Mouse (Mus musculus) c-Kit-positive CD71-negative TER-119-negative erythroid progenitor cells, embryonic 14.5 days (primary cell): ENCODE results near the gene Disp2.

Experiments
- DNase-seq: peaks from one replicate; pipeline ENCODE4 v3.0.0-alpha.2; 2013; ENCODE audit warnings: low read depth

Disp2 gene

DNA sequence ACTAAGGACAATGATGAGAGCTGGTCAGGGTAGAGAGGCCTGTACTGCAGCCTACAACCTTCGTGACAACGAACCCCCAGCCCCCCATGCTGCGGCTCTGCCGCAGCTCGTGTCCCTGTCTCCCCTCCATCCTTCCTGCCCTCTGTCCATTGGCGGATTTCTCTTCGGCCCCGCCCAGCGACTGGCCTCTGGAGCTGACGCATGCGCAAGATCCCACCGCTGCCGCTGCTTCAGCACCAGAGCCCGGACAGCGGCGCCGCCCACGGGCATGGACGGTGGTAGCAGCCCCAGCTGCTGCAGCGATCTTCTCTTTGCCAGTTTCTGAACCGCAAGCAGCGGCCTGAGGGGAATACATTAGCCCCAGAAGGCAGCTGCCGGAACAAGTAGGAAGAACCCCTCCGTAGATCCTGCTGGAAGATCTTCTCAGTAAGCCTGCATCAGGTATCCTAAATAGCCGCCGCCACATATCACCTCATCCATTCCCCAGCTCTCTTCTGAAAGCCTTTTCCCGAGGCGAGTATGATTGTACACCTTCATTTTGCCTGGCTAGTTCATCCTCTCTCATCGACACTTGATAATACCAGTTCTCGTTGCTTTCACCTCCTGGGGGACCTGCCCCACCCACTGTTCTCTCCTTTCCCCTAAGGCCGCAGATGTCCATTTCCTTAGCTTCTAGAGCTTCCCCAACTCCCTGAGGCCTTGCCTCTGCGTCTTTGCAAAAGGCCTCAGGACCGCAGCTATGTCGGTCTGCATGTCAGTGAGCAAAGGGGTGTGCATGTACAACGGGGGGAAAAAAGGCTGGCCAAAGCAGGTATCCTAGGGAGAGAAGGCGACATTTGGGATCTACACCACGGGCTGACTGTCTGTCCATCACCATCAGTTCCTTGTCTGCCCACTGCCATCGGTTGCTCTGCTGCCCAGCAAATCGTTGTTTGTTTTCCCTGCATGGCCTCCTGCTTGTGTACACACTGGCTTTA, at the start of gene Disp2:
Gene Disp2 (plus strand): TSS at position 216 of the 977 bp plus-strand sequence.
- DNase-seq, result peak; percentile 80

- no peak for DNase-seq
These were observed 49.5 kb upstream of the Disp2 start for GRCm38 (mm10) chr2:118729816-118730621.

DNA sequence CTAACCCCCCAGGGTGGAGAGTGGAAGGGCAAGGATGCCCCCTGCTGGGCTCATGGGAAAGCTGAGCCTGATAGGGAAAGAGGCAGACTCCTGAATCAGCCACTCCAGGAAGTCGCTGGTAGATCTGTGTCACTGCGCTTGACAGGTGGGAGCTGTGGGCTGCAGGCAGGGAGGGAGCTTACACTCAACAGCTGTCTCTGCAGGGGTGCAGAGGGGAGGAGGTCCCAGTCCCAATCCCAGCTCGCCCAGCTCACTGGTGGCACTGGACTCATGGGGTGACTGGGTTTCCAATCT, 49.0 kb upstream of the Disp2 start:
- peak; percentile 63 for DNase-seq

DNA sequence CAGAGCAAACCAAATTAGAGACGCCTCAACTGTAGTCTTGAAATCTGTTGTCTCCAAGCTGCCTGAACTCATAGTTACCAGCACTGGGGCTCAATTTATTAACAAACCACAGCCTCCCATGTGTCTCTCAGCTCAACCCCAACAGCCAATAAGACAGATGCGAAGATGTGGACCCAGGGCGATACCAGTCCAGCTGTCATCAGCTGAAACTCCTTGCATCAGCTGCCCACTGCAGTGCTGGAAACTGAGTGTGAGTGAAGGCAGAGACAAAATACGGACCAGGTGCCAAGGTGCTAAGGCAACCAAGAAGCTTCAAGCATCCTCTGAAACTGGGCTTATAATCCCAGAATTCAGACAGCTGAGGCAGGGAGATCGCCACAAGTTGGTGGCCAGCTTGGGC, 47.5 kb upstream of the Disp2 start:
- DNase-seq, result no peak

GRCm38 (mm10) chr2:118733341-118733740, 46.2 kb upstream of the Disp2 start:
- no peak for DNase-seq

DNA sequence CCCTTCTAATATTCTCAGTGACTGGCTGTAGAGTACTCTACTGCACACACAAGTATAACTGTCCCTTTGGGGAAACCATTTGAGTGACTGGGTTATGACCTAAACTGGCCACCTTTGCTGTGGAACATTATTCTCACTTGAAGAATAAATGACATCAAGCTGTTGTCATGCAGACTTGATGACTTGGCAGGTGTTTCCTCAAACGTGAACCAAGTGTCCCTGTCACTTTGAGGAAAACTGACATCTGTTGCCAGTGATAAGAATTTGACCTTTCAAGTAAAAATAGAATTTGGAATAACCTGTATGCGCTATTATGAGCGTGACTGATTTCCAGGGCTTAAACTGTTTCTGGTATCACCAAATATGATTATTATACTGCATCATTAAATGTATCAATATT, 39.2 kb upstream of the Disp2 start:
- no peak for DNase-seq

GRCm38 (mm10) chr2:118741183-118741582, 38.3 kb upstream of the Disp2 start:
- no peak for DNase-seq

DNA sequence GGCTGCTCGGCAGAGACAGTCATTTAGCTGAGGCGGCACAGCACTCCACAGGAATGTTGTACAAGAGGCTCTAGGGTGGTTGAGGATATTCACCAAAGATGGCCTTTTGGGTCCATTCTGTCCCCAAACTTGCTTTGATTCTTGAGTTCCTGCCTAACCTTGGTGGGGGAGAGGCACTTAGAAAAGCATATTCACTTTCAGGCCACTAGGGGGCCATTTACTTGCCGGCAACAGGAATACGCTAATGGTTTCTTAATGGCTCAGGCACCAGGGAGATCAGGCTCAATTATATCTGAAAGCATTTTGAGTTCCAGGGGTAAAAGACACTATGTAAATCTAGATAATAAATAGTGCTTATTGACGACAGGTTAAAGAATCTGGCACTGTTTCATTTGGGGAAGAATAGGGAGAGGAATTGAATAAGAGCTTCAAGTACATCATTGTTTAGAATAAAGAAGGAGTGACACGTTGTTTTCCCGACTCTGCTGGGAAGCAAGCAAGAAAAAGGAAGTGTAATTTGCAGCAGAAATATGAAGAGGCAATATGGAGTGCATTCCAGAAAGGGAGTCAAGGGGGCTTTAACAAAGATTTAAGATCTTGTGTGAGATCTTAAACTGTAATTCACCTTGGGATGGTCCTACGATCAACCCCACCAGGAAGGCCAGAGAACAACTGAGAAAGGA, 36.1 kb upstream of the Disp2 start:
- DNase-seq, result no peak

DNA sequence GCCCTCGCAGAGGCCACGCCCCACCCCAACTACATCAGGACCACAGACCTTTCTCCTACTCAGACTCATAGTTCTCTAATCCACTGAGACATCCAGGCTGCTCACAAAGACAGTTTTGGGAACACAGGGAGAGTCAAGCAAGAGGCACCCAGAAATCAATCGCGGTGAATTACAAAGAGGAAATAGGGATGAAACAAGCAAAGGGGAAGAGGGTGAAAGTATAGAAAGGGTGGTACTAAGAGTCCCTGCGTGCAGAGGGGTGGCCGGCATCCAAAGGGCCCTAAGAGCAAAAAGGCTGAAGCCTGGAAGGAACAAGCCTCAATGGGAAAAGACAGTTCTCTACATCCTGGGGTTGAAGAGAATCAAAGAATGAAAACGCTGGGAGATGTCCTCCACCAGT, 34.9 kb upstream of the Disp2 start:
- no peak for DNase-seq

GRCm38 (mm10) chr2:118745232-118745884, 34.2 kb upstream of the Disp2 start, which contains the start of gene Inafm2:
Inafm2 (plus strand) TSS chr2:118745758.
- DNase-seq, result peak; percentile 78

- no peak for DNase-seq
These were observed 33.3 kb upstream of the Disp2 start for GRCm38 (mm10) chr2:118745915-118746901.

DNA sequence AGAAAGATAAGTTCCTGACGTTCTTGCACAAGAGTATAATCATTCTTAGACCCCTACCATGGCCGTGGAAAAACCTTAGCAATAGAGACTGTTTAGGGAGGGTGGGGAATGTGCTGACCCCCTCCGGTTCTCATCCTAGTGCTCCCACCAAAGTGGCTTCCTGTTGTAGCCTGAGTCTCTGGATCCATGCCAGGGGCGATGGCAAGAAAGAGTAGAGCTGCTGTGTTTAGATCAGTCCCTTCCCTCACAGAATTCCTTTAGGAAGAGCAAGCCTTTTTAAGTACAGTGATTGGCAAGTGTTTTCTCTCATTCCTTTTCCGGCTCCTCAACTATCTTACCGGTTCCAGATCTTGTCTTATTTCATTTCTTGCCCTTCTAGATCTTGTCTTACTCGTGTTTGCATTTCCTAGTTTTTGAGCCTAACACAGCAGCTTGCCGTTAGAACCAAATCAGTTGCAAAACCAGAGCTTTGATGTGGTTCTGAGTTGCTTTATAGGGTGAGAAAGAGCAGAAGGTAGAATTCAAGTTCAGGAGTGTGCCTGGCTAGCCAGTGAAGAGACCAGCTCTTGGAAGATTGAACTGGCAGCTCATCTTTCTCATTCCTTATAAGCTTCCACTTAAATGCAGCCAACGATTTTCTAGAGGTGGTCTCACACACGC, 32.1 kb upstream of the Disp2 start:
- DNase-seq, result no peak

GRCm38 (mm10) chr2:118749341-118749884, 30.1 kb upstream of the Disp2 start:
- no peak for DNase-seq

GRCm38 (mm10) chr2:118750476-118750875, 29.0 kb upstream of the Disp2 start:
- no peak for DNase-seq

DNA sequence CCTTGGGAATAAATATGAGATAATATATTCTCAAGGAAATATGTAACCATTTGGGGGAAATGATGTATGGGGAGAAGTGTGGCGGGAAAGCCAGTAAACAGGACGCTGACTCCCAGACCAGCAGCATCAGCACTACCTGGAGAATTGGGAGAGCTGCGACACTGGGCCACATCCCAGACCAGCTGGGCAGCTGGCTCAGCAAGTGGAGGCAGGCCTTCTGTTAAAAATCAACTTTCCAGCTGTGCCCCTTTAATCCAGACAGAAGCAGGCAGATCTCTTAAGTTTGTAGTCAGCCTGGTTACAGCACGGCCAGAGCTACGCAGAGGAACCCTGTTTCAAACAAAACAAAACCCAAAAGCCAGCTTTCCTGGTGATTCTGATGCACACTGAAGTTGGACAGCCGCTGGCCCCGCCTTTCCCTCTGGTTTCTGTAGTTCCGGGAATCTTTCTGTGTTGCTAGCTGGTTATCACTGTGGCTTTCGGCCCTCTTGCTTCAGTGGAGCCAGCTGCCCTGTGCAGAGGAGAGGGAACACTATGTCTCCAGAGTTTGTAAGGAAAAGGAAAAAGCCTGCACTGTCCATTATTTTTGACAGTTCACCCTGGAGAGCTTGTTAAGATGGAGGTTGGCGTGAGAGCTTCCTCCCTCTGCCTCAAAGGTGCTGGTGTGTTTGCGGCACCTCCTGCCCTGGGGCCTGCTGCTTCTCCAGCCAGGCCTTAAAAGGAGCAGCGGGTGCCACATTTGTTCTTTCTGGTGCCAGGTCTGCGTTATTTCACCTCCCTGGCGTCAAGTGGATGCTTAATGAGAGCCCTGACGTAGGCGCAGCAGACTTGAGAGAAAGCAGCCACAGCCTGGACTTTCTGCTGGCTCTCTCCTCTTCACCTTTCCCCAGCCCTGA, 27.4 kb upstream of the Disp2 start:
- no peak for DNase-seq

- DNase-seq, result no peak
These were observed 26.8 kb upstream of the Disp2 start for GRCm38 (mm10) chr2:118752792-118753108.

GRCm38 (mm10) chr2:118754143-118754542, 25.4 kb upstream of the Disp2 start:
- no peak for DNase-seq

DNA sequence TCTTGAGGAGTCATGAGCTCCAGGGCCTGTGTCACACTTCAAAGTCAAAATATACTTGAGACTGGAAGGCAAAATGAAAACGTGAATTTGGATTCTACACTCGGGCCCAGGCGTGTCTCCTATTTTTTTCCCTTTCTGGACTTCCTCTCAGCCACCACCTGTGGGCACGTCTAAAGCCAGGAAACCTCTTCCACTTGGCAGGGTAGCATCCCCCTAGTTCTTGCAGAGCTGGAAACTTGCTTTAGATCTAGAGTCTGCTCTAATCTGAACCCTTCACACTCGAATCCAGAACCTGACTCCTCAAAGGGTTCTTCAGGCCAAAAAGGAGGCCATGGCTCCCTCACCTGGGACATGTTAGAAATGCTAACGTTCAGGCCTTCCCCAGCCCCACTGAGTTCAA, 24.1 kb upstream of the Disp2 start:
- no peak for DNase-seq

- DNase-seq, result no peak
These were observed 23.4 kb upstream of the Disp2 start for GRCm38 (mm10) chr2:118756103-118756502.
